Mouse (Mus musculus) embryonic facial prominence, embryonic 11.5 days (tissue): ENCODE results near the gene Abhd15. TPM values are rescaled to one million over a fixed set of nuclear protein-coding genes. Genes with fewer than 3 reads are reported as not detected.

Source experiments
- ATAC-seq: fragments of 200-750 bp; cut with Nextera tagmentation; replicated peaks from 2 replicates; pipeline ENCODE4 v1.8.0; 2017; ENCODE audit warnings: low read depth; ENCODE audit not compliant: insufficient number of reproducible peaks, low FRiP score, low TSS enrichment
- DNase-seq: peaks from one replicate; pipeline ENCODE4 v3.0.0-alpha.2; 2015; ENCODE audit warnings: low spot score
- H3K27ac ChIP-seq: fragments of 300-500 bp; sonication (generic); replicated peaks from 2 replicates; pipeline ENCODE4 v1.5.1; 2014; ENCODE audit warnings: mild to moderate bottlenecking, low read depth, low read length, control low read depth
- H3K27me3 ChIP-seq: fragments of 300-500 bp; sonication (generic); 2 replicates; pipeline ENCODE4 v1.6.1; 2014; ENCODE audit warnings: mild to moderate bottlenecking, low read length, moderate library complexity, mixed read lengths; ENCODE audit not compliant: control insufficient read depth, insufficient read depth
- H3K36me3 ChIP-seq: fragments of 300-500 bp; sonication (generic); replicated peaks from 2 replicates; pipeline ENCODE4 v1.6.1; 2014; ENCODE audit warnings: low read depth, mild to moderate bottlenecking, low read length, moderate library complexity, mixed read lengths; ENCODE audit not compliant: control insufficient read depth, insufficient read depth
- H3K4me1 ChIP-seq: fragments of 300-500 bp; sonication (generic); 2 replicates; pipeline ENCODE4 v1.6.1; 2014; ENCODE audit warnings: low read length, mixed read lengths; ENCODE audit not compliant: control insufficient read depth, insufficient read depth
- H3K4me2 ChIP-seq: fragments of 300-500 bp; sonication (generic); 2 replicates; pipeline ENCODE4 v1.6.1; 2014; ENCODE audit warnings: low read depth, mild to moderate bottlenecking, control low read depth, low read length, moderate library complexity
- H3K4me3 ChIP-seq: fragments of 300-500 bp; sonication (generic); 2 replicates; pipeline ENCODE4 v1.5.1; 2014; ENCODE audit warnings: low read depth, low read length, control low read depth
- H3K9ac ChIP-seq: fragments of 300-500 bp; sonication (generic); replicated peaks from 2 replicates; pipeline ENCODE4 v1.6.1; 2014; ENCODE audit warnings: mild to moderate bottlenecking, control low read depth, low read length
- H3K9me3 ChIP-seq: fragments of 300-500 bp; sonication (generic); replicated peaks from 2 replicates; pipeline ENCODE4 v1.6.1; 2016; ENCODE audit warnings: mild to moderate bottlenecking, low read length, inconsistent platforms, mixed read lengths; ENCODE audit not compliant: control insufficient read depth
- WGBS: fragments of 180-500 bp; shearing (Covaris S2); extraction: QIAGEN DNeasy Blood & Tissue Kit; methylation state at CpG from one replicate; pipeline ENCODE4 v1.1.7; 2014; 5-methylcytosine and 5-hydroxymethylcytosine counted together
- polyA plus RNA-seq: library from polyadenylated mRNA; unstranded; fragments of >200 nt; fragmentation: Nextera tagmentation; extraction: Ambion mirVana; gene quantifications from 2 replicates; pipeline ENCODE4 v1.2.1, GENCODE M21; 2014

Abhd15 gene
- 1.9 and 2.8 TPM in 2 replicates for polyA plus RNA-seq

DNA sequence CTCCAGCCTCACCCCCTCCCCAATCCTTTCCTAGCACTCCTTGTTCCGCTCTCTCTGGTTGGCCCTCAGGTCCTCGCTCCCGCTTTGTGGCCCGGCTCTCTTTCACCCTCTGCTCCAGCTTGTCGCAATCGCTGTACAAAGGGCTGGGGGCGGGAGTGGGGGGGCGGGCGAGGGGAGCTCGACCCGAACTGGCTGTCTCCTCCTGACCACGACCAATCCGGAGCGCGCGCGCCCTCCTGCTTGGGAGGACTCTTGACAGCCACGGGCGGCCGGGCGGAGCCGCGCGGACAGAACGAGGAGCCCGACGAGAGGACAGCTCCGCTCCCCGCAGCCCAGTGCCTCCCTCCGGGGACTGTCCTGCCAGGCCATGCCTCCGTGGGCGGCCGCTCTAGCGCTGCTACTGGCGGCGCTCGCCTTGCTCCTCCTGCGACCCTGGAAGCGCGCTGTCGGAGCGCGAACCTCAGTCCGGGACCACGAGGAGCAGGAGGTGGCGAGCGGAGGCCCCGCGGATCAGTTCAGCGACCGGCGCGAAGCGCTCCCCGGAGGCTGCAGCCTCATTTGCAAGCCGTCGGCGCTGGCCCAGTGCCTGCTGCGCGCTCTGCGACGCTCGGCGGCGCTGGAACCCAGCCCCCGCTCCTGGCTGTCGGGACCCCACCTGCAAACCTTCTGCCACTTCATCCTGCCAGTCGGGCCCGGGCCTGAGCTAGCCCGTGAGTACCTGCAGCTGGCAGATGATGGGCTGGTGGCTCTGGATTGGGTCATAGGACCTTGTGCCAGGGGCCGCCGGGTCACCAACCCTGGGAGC, at the start of gene Abhd15:
Gene Abhd15, plus strand, starts transcription at position 290 of the 805 bp plus-strand sequence.
- Histone ChIP-seq H3K4me1 (peaks cover 15% of the 10 kb centered on the region), H3K27ac (no peak within 1 kb of the TSS), H3K9me3 (no peaks in the 10 kb centered on the region), H3K4me2 (peak within 1 kb of the TSS; percentile 97), H3K4me3 (peak within 1 kb of the TSS; percentile 62), H3K27me3 (peaks cover 8% of the 10 kb centered on the region), H3K36me3 (no peaks in the 10 kb centered on the region), H3K9ac (peak within 1 kb of the TSS; percentile 50)
- DNase-seq (peak; percentile 77), ATAC-seq (peak; percentile 72)
- under 1% methylated on average over 60 of the region's 72 CpGs for WGBS

- ATAC-seq, result no peak
Observed at GRCm38 (mm10) chr11:77466544-77466943, 48.4 kb upstream of the Abhd15 start.

DNA sequence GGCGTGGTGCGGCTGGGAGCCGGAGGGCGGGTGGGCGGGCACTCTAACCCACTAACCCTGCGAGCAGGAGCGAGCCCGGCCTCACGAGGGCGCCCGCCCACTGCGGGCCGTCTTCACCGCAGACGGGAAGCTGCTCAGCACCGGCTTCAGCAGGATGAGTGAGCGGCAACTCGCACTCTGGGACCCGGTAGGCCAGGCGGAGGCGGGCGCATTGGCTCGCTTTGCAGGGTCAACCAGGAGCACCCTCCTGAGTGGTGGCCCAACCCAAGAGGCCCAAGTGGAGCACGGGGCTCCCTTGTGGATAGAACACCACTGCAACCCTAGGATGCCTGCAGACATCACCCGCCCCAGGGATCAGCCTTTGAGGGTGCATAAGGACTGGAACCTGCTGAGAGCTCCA, 47.8 kb upstream of the Abhd15 start:
- Histone ChIP-seq H3K36me3 (peaks cover 3% of the 10 kb centered on the region), H3K9ac (no peak overlapping the region), H3K27ac (no peak overlapping the region), H3K9me3 (no peaks in the 10 kb centered on the region), H3K4me3 (0 out of 2 replicates have a peak overlapping the region, but pooled peaks have one; percentile 1), H3K4me2 (no peak overlapping the region), H3K27me3 (peaks cover 45% of the 10 kb centered on the region), H3K4me1 (peaks cover 3% of the 10 kb centered on the region)
- 2% methylated on average over 25 of the region's 25 CpGs for WGBS
- DNase-seq, result peak; percentile 62
- no peak for ATAC-seq

More at GRCm38 (mm10) chr11:77466544-77466943, 48.4 kb upstream of the Abhd15 start:
- H3K27ac ChIP-seq, result no peak overlapping the region
- H3K36me3 ChIP-seq, result no peaks in the 10 kb centered on the region
- 0 out of 2 replicates have a peak overlapping the region, but pooled peaks have one; percentile 13 for H3K9ac ChIP-seq
- H3K4me3 ChIP-seq, result no peak overlapping the region
- 34% methylated on average over 9 of the region's 9 CpGs for WGBS
- H3K4me2 ChIP-seq, result no peak overlapping the region
- no peak for DNase-seq
- peaks cover 3% of the 10 kb centered on the region for H3K4me1 ChIP-seq
- H3K27me3 ChIP-seq, result peaks cover 49% of the 10 kb centered on the region
- H3K9me3 ChIP-seq, result no peaks in the 10 kb centered on the region

GRCm38 (mm10) chr11:77467784-77468183, 47.1 kb upstream of the Abhd15 start:
- Histone ChIP-seq H3K4me3 (no peak overlapping the region), H3K9ac (no peak overlapping the region)
- WGBS, result 15% methylated on average over 20 of the region's 20 CpGs

GRCm38 (mm10) chr11:77468397-77468796, 46.5 kb upstream of the Abhd15 start:
- Histone ChIP-seq H3K4me1 (no peaks in the 10 kb centered on the region; the same call in 1 of the 2 replicates), H3K27ac (no peak overlapping the region), H3K27me3 (peaks cover 35% of the 10 kb centered on the region), H3K4me3 (no peak overlapping the region), H3K4me2 (no peak overlapping the region), H3K36me3 (peaks cover 8% of the 10 kb centered on the region), H3K9ac (no peak overlapping the region), H3K9me3 (no peaks in the 10 kb centered on the region)
- DNase-seq (no peak), ATAC-seq (no peak)
- WGBS, result 82% methylated on average over 9 of the region's 9 CpGs

More at GRCm38 (mm10) chr11:77467784-77468183, 47.1 kb upstream of the Abhd15 start:
- no peak overlapping the region for H3K4me2 ChIP-seq
- no peaks in the 10 kb centered on the region; the same call in none of the 2 replicates for H3K4me1 ChIP-seq
- ATAC-seq, result 0 out of 2 replicates have a peak, but pooled peaks have one; percentile 17
- no peaks in the 10 kb centered on the region for H3K9me3 ChIP-seq
- peak; percentile 64 for DNase-seq
- peaks cover 8% of the 10 kb centered on the region for H3K36me3 ChIP-seq
- no peak overlapping the region for H3K27ac ChIP-seq
- H3K27me3 ChIP-seq, result peaks cover 39% of the 10 kb centered on the region

DNA sequence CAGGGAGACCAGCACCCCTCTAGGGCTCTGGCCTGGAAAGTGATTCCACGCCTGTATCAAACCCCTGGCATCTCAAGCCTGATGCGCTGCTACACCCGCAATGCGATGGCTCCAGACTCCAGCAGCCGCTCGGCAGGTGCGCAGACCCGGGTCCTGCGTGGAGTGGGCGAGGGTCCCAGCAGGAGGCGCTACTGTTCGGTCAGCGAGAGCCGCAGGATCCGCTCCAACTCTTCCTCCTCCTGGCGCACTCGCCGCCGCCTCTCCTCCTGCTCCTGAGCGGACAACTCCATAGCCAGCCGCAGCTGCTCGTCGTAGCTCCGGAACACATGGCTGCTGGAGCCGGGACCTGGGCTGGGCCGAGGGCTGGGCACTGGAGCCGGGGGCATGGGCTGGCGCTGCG, 43.5 kb upstream of the Abhd15 start:
- Histone ChIP-seq H3K27ac (no peak overlapping the region), H3K36me3 (peaks cover 8% of the 10 kb centered on the region), H3K9ac (no peak overlapping the region), H3K4me3 (no peak overlapping the region), H3K9me3 (no peaks in the 10 kb centered on the region), H3K4me1 (no peaks in the 10 kb centered on the region; the same call in 1 of the 2 replicates), H3K4me2 (no peak overlapping the region), H3K27me3 (peaks cover 21% of the 10 kb centered on the region)
- ATAC-seq, result no peak
- 70% methylated on average over 29 of the region's 29 CpGs for WGBS
- DNase-seq, result no peak

GRCm38 (mm10) chr11:77472775-77473174, 42.1 kb upstream of the Abhd15 start:
- ATAC-seq, result no peak

DNA sequence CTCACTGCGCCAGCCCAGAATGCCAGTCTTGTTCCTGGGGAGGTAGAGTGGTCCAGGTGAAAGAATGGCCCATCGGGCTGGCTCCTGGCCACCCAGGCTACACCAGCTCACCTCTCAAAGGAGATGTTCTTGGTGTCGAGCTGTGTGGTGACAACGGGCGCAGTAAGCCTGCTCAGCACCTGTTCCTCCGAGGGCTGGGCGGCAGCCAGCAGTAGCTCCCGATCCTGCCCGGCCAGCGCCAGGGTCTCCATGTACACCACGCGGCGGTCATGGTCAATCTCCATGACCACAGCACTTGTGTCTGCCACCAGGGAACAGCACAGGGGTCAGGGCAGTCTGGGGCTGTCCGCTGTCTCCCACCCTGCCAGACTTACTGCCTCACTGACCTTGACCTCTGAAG, 38.7 kb upstream of the Abhd15 start:
- no peaks in the 10 kb centered on the region for H3K4me1 ChIP-seq
- WGBS, result 94% methylated on average over 14 of the region's 14 CpGs
- ATAC-seq (no peak), DNase-seq (no peak)
- H3K4me2 ChIP-seq, result no peak overlapping the region
- H3K4me3 ChIP-seq, result no peak overlapping the region
- no peak overlapping the region for H3K9ac ChIP-seq
- H3K9me3 ChIP-seq, result no peaks in the 10 kb centered on the region
- no peak overlapping the region for H3K27ac ChIP-seq
- H3K36me3 ChIP-seq, result peaks cover 8% of the 10 kb centered on the region
- no peaks in the 10 kb centered on the region for H3K27me3 ChIP-seq

More at GRCm38 (mm10) chr11:77472775-77473174, 42.1 kb upstream of the Abhd15 start:
- H3K4me2 ChIP-seq, result no peak overlapping the region
- no peak overlapping the region for H3K4me3 ChIP-seq
- H3K4me1 ChIP-seq, result no peaks in the 10 kb centered on the region
- no peaks in the 10 kb centered on the region for H3K9me3 ChIP-seq
- peaks cover 7% of the 10 kb centered on the region for H3K27me3 ChIP-seq
- WGBS, result 88% methylated on average over 16 of the region's 16 CpGs
- H3K36me3 ChIP-seq, result peaks cover 8% of the 10 kb centered on the region
- no peak overlapping the region for H3K27ac ChIP-seq
- no peak overlapping the region for H3K9ac ChIP-seq
- no peak for DNase-seq
